In genomic region chr1:130661454-130661853, GRCm38 (mm10) we compare ENCODE assay signal across 22 mouse cellular contexts. TPM values are rescaled to one million over a fixed set of nuclear protein-coding genes. Genes with fewer than 3 reads are reported as not detected.
DNase-seq lines count a peak whose midpoint lies in the region; ATAC-seq and TF ChIP-seq lines count a peak whose summit lies in the region.
"Had no signal": no experiment of that assay in that cellular context is flagged by ENCODE, and none has a peak within 500 bp of the region (broad histone marks: within the 10 kb centered on the region; RNA-seq: fewer than 3 reads in every experiment).

C4bp (minus strand) TSS chr1:130661632.

- no peak within 1 kb of the TSS for H3K4me3 ChIP-seq in kidney, adult 2 months (ENCODE audit: insufficient read depth, low read depth, low read length)
- no peak within 1 kb of the TSS for H3K4me3 ChIP-seq in intestine, embryonic 16.5 days (ENCODE audit: low read length)
- no peak within 1 kb of the TSS for H3K4me3 ChIP-seq in kidney, postnatal 0 days (replicated peaks; ENCODE audit: low read depth, low read length)
- H3K4me3 ChIP-seq in stomach, postnatal 0 days (ENCODE audit: low read depth, low read length): no peak within 1 kb of the TSS
- no peak within 1 kb of the TSS for H3K4me3 ChIP-seq in midbrain, embryonic 13.5 days (replicated peaks)
- H3K4me3 ChIP-seq: embryonic facial prominence, embryonic 15.5 days; limb, embryonic 15.5 days had no signal

- intact Hi-C loops in gastrocnemius, postnatal 14 days (cut with DNase I; ENCODE audit: low total_unique reads): no loop called here

- DNase-seq in kidney, adult 2 months: peak; percentile 63
- no peak for DNase-seq in kidney, postnatal 10 days
- DNase-seq in kidney, postnatal 0 days (ENCODE audit: low spot score): peak; percentile 22
- no peak for DNase-seq in stomach, postnatal 0 days (ENCODE audit: low spot score)
- DNase-seq in gastrocnemius, postnatal 14 days: no peak
- DNase-seq: cerebellum, postnatal 14 days; embryo, embryonic 11 days; lung, postnatal 14 days; right cerebral cortex, postnatal 14 days; thymus, postnatal 4 days had no signal

- no peak for TF ChIP-seq CTCF in kidney, adult 2 months (conservative IDR thresholded peaks at IDR 0.05; ENCODE audit: insufficient read depth, insufficient read length, low read depth, low read length)
- TF ChIP-seq CTCF in kidney, postnatal 0 days (IDR thresholded peaks at IDR 0.05; ENCODE audit: low read depth): no peak
- TF ChIP-seq CTCF in stomach, postnatal 0 days (IDR thresholded peaks at IDR 0.05; ENCODE audit: low read depth): no peak

- 24% methylated on average over 3 of the region's 3 CpGs for WGBS in kidney, adult 2 months
- 46% methylated on average over 3 of the region's 3 CpGs for whole genome bisulfite sequencing in intestine, embryonic 16.5 days
- WGBS in kidney, postnatal 0 days: 37% methylated on average over 3 of the region's 3 CpGs
- 23% methylated on average over 3 of the region's 3 CpGs for WGBS in stomach, postnatal 0 days
- 92% methylated on average over 3 of the region's 3 CpGs for WGBS in midbrain, embryonic 13.5 days

- no peaks in the 10 kb centered on the region for H3K27me3 ChIP-seq in kidney, adult 2 months (replicated peaks; ENCODE audit: control insufficient read depth, insufficient read depth, low read length)
- H3K27me3 ChIP-seq in intestine, embryonic 16.5 days (replicated peaks; ENCODE audit: control insufficient read depth, insufficient read depth, low read length): no peaks in the 10 kb centered on the region
- H3K27me3 ChIP-seq in kidney, postnatal 0 days (ENCODE audit: insufficient read depth, low read length): no peaks in the 10 kb centered on the region
- H3K27me3 ChIP-seq in stomach, postnatal 0 days (ENCODE audit: control insufficient read depth, insufficient read depth, low read length): no peaks in the 10 kb centered on the region
- no peaks in the 10 kb centered on the region for H3K27me3 ChIP-seq in midbrain, embryonic 13.5 days
- H3K27me3 ChIP-seq: embryonic facial prominence, embryonic 15.5 days; limb, embryonic 15.5 days had no signal

- no peak for TF ChIP-seq EP300 in stomach, postnatal 0 days (optimal IDR thresholded peaks at IDR 0.05)

- H3K4me1 ChIP-seq in kidney, adult 2 months (ENCODE audit: control insufficient read depth, insufficient read depth, low read length): peaks cover 5% of the 10 kb centered on the region; the same call in 1 of the 2 replicates
- H3K4me1 ChIP-seq in intestine, embryonic 16.5 days (ENCODE audit: control insufficient read depth, insufficient read depth, low read length): 0 out of 2 replicates have a peak, but pooled peaks cover 2% of the 10 kb centered on the region
- no peaks in the 10 kb centered on the region for H3K4me1 ChIP-seq in kidney, postnatal 0 days (replicated peaks; ENCODE audit: insufficient read depth, low read length)
- H3K4me1 ChIP-seq in stomach, postnatal 0 days (replicated peaks; ENCODE audit: control insufficient read depth, insufficient read depth): no peaks in the 10 kb centered on the region
- no peaks in the 10 kb centered on the region for H3K4me1 ChIP-seq in midbrain, embryonic 13.5 days (replicated peaks)
- H3K4me1 ChIP-seq: embryonic facial prominence, embryonic 15.5 days; limb, embryonic 15.5 days had no signal

- H3K27ac ChIP-seq in kidney, adult 2 months (ENCODE audit: insufficient read depth, low read depth, low read length): no peak within 1 kb of the TSS
- no peak within 1 kb of the TSS for H3K27ac ChIP-seq in intestine, embryonic 16.5 days (ENCODE audit: low read length)
- no peak within 1 kb of the TSS for H3K27ac ChIP-seq in kidney, postnatal 0 days
- no peak within 1 kb of the TSS for H3K27ac ChIP-seq in stomach, postnatal 0 days (replicated peaks)
- H3K27ac ChIP-seq in midbrain, embryonic 13.5 days: no peak within 1 kb of the TSS
- H3K27ac ChIP-seq: embryonic facial prominence, embryonic 15.5 days; hindbrain, embryonic 14.5 days; limb, embryonic 15.5 days had no signal

- no peaks in the 10 kb centered on the region for H3K9me3 ChIP-seq in intestine, embryonic 16.5 days (ENCODE audit: control insufficient read depth, low read length)
- no peaks in the 10 kb centered on the region for H3K9me3 ChIP-seq in kidney, postnatal 0 days (replicated peaks; ENCODE audit: low read length)
- no peaks in the 10 kb centered on the region for H3K9me3 ChIP-seq in stomach, postnatal 0 days (ENCODE audit: control insufficient read depth, low read length)
- no peaks in the 10 kb centered on the region for H3K9me3 ChIP-seq in midbrain, embryonic 13.5 days
- H3K9me3 ChIP-seq: embryonic facial prominence, embryonic 15.5 days; limb, embryonic 15.5 days had no signal

- TF ChIP-seq POLR2A in kidney, adult 2 months (IDR thresholded peaks at IDR 0.05; ENCODE audit: low read depth, low read length): no peak

- ATAC-seq in intestine, embryonic 16.5 days: peak; percentile 83
- no peak for ATAC-seq in kidney, postnatal 0 days (replicated peaks; ENCODE audit: low FRiP score, low read depth)
- peak; percentile 74; the same call in 1 of the 2 replicates for ATAC-seq in stomach, postnatal 0 days (ENCODE audit: low FRiP score, low TSS enrichment)
- ATAC-seq in midbrain, embryonic 13.5 days: no peak

- no peak within 1 kb of the TSS for H3K9ac ChIP-seq in intestine, embryonic 16.5 days (ENCODE audit: low read depth, low read length)
- no peak within 1 kb of the TSS for H3K9ac ChIP-seq in kidney, postnatal 0 days (ENCODE audit: low read depth, low read length)
- H3K9ac ChIP-seq in stomach, postnatal 0 days (ENCODE audit: low read length): no peak within 1 kb of the TSS
- no peak within 1 kb of the TSS for H3K9ac ChIP-seq in midbrain, embryonic 13.5 days (replicated peaks)
- H3K9ac ChIP-seq: embryonic facial prominence, embryonic 15.5 days; hindbrain, embryonic 14.5 days; limb, embryonic 15.5 days had no signal

- H3K4me2 ChIP-seq in intestine, embryonic 16.5 days (ENCODE audit: low read depth, low read length): no peak within 1 kb of the TSS
- H3K4me2 ChIP-seq in kidney, postnatal 0 days (ENCODE audit: low read length): no peak within 1 kb of the TSS
- no peak within 1 kb of the TSS for H3K4me2 ChIP-seq in stomach, postnatal 0 days (replicated peaks; ENCODE audit: low read depth)
- H3K4me2 ChIP-seq in midbrain, embryonic 13.5 days (replicated peaks): no peak within 1 kb of the TSS
- H3K4me2 ChIP-seq: embryonic facial prominence, embryonic 15.5 days; heart, embryonic 11.5 days; hindbrain, embryonic 14.5 days; limb, embryonic 15.5 days had no signal

- H3K36me3 ChIP-seq in kidney, adult 2 months (ENCODE audit: control insufficient read depth, insufficient read depth, low read length): no peaks in the 10 kb centered on the region
- no peaks in the 10 kb centered on the region for H3K36me3 ChIP-seq in intestine, embryonic 16.5 days (ENCODE audit: control insufficient read depth, insufficient read depth, low read length)
- no peaks in the 10 kb centered on the region for H3K36me3 ChIP-seq in kidney, postnatal 0 days (ENCODE audit: insufficient read depth, low read length)
- no peaks in the 10 kb centered on the region for H3K36me3 ChIP-seq in stomach, postnatal 0 days (ENCODE audit: control insufficient read depth, insufficient read depth, low read length)
- no peaks in the 10 kb centered on the region for H3K36me3 ChIP-seq in midbrain, embryonic 13.5 days
- H3K36me3 ChIP-seq: embryonic facial prominence, embryonic 15.5 days; limb, embryonic 15.5 days had no signal

RNA-seq across cellular contexts. Expression of gene C4bp, which starts in this region (rescaled TPM):
- polyA plus RNA-seq in kidney, adult 2 months (2012; rRNA removed): 0.08 and 0.19 TPM in 2 replicates
- polyA plus RNA-seq in intestine, embryonic 16.5 days (2015; fragmentation: Nextera tagmentation; extraction: Ambion mirVana): 3.4 and 4.1 TPM in 2 replicates
- polyA plus RNA-seq in kidney, postnatal 0 days (2015; fragmentation: Nextera tagmentation; extraction: Ambion mirVana): 3.6 and 4.8 TPM in 2 replicates
- 0.91 and 1.5 TPM in 2 replicates for polyA plus RNA-seq in stomach, postnatal 0 days (2015; fragmentation: Nextera tagmentation; extraction: Ambion mirVana)
- polyA plus RNA-seq in midbrain, embryonic 13.5 days (2015; fragmentation: Nextera tagmentation; extraction: Ambion mirVana): not detected in 2 replicates
- total RNA-seq in gastrocnemius, postnatal 14 days (2021): not detected
- total RNA-seq: gastrocnemius, adult 8-10 months; heart, postnatal 25 days; left cerebral cortex, postnatal 25 days had no signal
- polyA plus RNA-seq: C2C12; embryonic facial prominence, embryonic 15.5 days; forebrain, embryonic 11.5 days; heart, embryonic 11.5 days; hindbrain, embryonic 14.5 days; limb, embryonic 15.5 days; neural tube, embryonic 11.5 days had no signal

Comparison
In these comparisons a context has a peak if more than half of its experiments do, and no peak if none do; other contexts are left out.
1. Peak in DNase-seq in kidney, adult 2 months; RNA of the gene not detected or under 1 TPM.
2. ATAC-seq: peak in intestine, embryonic 16.5 days (single experiment) and stomach, postnatal 0 days (single experiment); none in kidney, postnatal 0 days (single experiment) and midbrain, embryonic 13.5 days (single experiment).